Mouse (Mus musculus): ENCODE data around the gene Iqschfp. TPM values are rescaled to one million over a fixed set of nuclear protein-coding genes. Genes with fewer than 3 reads are reported as not detected.

The Iqschfp gene
- polyA plus RNA-seq, 1 experiment: 10.6 TPM

DNA sequence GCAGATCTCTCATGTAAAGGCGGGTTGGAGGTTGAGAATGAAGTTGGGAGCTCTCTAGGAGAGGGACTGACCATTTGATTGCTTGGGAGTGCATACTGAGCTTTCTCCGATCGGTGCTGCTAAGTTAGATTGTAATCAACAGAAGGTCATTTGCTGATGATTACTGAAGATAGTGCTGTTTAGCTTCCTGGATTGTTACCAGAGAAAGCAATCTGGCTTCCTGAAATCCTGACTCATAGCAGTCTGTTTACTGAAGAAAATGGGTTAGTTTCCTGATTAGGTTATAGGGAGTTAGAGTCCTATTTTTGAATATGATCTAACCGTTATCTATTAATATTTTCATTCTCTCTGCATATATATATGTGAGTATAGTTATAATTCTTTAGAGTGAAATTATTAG is 209.3 kb downstream of the Iqschfp start:
- Histone ChIP-seq H3K4me3 (ENCODE audit: insufficient read depth, low read length) (no peak overlapping the region), H3K27ac (ENCODE audit: insufficient read depth, low read length) (no peak overlapping the region), H3K4me1 (ENCODE audit: control insufficient read depth, insufficient read depth, low read length) (peaks cover 3% of the 10 kb centered on the region; the same call in 1 of the 2 replicates)
- no peak for TF ChIP-seq CTCF (IDR thresholded peaks at IDR 0.05; ENCODE audit: extremely low read depth, insufficient read depth, low read length)
- no peak for TF ChIP-seq POLR2A (IDR thresholded peaks at IDR 0.05; ENCODE audit: extremely low read depth, insufficient read depth, low read length)

DNA sequence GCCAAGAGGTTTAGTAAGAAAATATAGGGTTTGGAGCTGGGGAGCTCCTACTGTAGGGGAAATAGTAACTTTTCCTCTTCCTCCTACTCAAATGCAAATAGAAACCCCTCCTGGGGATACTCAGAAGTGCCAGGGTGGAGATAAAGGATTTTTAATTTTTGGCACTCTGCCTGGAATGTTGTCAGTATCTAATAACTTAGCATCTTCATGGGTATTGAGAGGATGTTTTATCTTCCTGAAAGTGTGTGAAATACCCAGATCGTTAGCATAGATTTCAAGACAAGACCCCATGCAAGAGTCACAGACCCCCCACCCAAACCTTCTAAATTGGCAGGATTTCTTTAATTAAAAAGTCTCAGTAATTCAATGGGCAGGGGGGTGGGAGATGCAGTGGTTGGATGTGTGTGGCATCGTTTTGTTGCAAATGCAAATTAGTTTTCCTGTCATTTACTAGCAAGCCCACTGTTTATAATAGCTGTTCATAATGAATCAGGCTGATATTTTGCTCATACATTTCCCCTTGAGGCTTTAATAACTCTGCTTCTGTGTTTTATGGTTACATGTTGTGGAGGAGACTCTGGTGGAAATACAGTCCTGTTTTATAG is 213.2 kb downstream of the Iqschfp start:
- Histone ChIP-seq H3K4me1 (ENCODE audit: control insufficient read depth, insufficient read depth, low read length) (no peaks in the 10 kb centered on the region; the same call in 1 of the 2 replicates), H3K4me3 (ENCODE audit: insufficient read depth, low read length) (no peak overlapping the region), H3K27ac (ENCODE audit: insufficient read depth, low read length) (no peak overlapping the region)
- no peak for TF ChIP-seq CTCF (IDR thresholded peaks at IDR 0.05; ENCODE audit: extremely low read depth, insufficient read depth, low read length)
- TF ChIP-seq POLR2A (IDR thresholded peaks at IDR 0.05; ENCODE audit: extremely low read depth, insufficient read depth, low read length): no peak

DNA sequence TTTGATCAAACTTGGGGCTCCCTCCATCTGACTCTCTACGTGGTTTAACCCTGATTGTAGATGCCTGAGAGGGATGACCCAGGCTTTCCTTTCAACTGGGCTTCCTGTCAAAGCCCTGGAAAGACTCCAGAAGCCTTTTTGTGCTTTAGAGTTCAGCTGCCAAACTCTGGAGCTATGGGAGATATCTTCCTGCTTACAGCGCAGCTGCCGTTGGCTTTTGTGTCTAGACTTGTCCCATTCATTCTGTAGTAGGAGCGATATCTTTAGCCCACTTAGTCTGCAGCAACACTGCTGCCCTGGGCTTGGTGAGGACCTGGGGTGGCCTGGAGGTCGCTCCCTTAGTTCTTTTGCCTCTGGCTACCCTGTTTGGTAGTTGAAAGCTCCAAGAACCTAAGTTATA is 229.3 kb downstream of the Iqschfp start:
- Histone ChIP-seq H3K4me1 (ENCODE audit: control insufficient read depth, insufficient read depth, low read length) (no peaks in the 10 kb centered on the region), H3K27ac (ENCODE audit: insufficient read depth, low read length) (no peak overlapping the region), H3K4me3 (ENCODE audit: insufficient read depth, low read length) (no peak overlapping the region)
- TF ChIP-seq POLR2A (IDR thresholded peaks at IDR 0.05; ENCODE audit: extremely low read depth, insufficient read depth, low read length) (no peak), CTCF (IDR thresholded peaks at IDR 0.05; ENCODE audit: extremely low read depth, insufficient read depth, low read length) (no peak)

DNA sequence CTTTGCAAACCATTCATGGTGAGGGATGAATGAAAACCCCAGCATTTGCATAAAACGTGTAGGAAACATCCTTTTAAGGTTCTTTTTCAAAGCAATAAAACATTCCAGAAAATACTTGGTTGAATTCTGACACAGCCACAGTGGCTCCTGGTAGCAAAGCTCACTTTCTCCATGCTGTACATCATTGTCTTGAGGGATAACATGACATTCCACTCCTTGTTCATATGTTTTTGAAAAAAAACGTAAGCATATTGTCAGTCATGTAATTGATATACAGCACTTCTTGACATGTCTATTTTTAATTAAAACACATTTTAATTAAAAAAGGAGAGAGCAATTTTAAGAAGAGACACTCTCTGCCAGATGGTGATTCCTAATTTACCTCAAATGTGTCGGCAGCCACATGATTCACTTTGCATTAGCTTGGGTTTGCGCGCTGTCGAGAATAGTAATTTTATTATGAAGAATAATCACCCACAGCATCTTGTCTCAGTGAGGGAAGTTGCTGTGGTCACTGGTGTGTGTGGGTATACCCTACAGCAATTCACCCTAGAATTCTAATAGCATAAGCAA is 234.3 kb downstream of the Iqschfp start:
- Histone ChIP-seq H3K4me3 (ENCODE audit: insufficient read depth, low read length) (no peak overlapping the region), H3K27ac (ENCODE audit: insufficient read depth, low read length) (no peak overlapping the region), H3K4me1 (ENCODE audit: control insufficient read depth, insufficient read depth, low read length) (no peaks in the 10 kb centered on the region)
- no peak for TF ChIP-seq CTCF (IDR thresholded peaks at IDR 0.05; ENCODE audit: extremely low read depth, insufficient read depth, low read length)
- TF ChIP-seq POLR2A (IDR thresholded peaks at IDR 0.05; ENCODE audit: extremely low read depth, insufficient read depth, low read length): no peak

DNA sequence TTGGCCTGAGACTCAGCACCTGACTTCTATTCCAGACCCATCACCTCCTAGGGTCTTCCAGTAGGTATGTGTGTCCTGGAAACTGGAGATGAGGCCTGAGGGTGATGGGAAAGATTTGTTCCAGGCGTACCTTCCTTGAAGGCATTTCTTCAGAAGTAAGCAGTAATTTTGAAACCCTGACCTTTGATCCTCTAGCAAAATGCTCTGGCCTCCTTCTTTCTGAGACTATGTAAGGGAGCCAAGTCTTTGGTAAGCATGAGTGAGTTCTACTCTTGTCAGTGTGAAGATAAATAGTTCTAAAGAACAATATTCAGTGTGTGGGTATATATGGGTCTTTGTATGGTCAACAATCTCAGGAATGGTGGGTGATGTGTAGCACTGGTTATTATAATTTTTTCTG is 238.4 kb downstream of the Iqschfp start:
- H3K27ac ChIP-seq (ENCODE audit: insufficient read depth, low read length): no peak overlapping the region
- TF ChIP-seq CTCF (IDR thresholded peaks at IDR 0.05; ENCODE audit: extremely low read depth, insufficient read depth, low read length) (no peak), POLR2A (IDR thresholded peaks at IDR 0.05; ENCODE audit: extremely low read depth, insufficient read depth, low read length) (no peak)
- H3K4me3 ChIP-seq (ENCODE audit: insufficient read depth, low read length): no peak overlapping the region
- no peaks in the 10 kb centered on the region for H3K4me1 ChIP-seq (ENCODE audit: control insufficient read depth, insufficient read depth, low read length)

DNA sequence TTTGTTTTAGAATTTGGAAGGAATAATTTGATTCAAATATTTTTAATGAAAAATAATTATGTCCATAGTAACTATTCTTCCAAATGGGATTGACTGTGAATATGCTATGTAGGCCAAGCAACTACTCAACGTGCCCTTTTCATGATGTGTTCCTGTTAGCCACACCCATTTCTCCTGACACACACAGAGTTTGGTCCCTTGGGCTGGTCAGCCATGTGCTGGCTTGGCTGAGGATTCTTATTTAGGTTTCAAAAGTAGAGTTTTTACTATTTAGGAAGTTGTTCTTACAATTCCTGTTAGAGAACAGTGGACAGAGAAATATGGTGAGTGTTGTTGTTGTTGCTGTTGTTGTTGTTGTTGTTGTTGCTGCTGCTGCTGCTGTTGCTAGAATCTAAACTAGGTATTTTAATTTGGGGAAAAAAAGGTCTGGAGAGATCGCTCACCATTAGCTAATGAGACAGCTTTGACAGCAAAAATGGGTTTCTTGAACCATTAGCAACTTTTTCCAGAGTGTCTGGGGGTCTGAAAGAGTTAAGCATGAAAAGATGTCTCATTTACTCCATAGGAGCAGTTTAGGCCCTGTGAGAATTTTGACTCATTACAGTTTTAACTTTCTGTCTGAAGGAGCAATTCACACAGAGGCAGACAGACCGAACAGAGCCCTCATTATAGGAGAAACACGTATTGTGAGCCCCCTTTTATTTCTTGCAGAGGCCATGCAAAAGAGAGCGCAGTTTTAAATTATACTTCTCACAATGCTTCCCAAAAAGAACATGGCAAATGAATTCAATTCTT is 247.0 kb downstream of the Iqschfp start:
- Histone ChIP-seq H3K27ac (ENCODE audit: insufficient read depth, low read length) (no peak overlapping the region), H3K4me1 (ENCODE audit: control insufficient read depth, insufficient read depth, low read length) (peaks cover 2% of the 10 kb centered on the region; the same call in 1 of the 2 replicates), H3K4me3 (ENCODE audit: insufficient read depth, low read length) (no peak overlapping the region)
- no peak for TF ChIP-seq POLR2A (IDR thresholded peaks at IDR 0.05; ENCODE audit: extremely low read depth, insufficient read depth, low read length)

DNA sequence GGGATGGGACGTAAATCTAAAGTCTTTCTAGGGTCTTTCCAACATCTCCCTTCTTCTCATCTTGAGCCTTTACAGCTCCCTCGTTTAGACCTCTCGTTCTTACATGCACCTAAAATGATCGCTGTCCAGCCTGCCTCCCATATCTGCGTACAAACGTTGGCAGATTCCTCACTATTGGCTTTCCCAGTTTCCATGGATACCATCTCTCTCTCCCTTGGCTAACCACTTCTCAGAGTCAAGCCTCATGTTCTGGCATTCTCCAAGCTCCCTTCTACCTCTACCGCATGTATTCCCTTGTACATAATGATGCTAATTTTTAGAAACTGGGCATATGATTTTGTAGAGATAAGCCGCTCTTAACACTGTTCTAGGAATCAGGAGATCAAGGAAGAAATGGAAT is 258.7 kb downstream of the Iqschfp start:
- TF ChIP-seq CTCF (IDR thresholded peaks at IDR 0.05; ENCODE audit: extremely low read depth, insufficient read depth, low read length) (no peak), POLR2A (IDR thresholded peaks at IDR 0.05; ENCODE audit: extremely low read depth, insufficient read depth, low read length) (no peak)
- H3K4me3 ChIP-seq (ENCODE audit: insufficient read depth, low read length): no peak overlapping the region

DNA sequence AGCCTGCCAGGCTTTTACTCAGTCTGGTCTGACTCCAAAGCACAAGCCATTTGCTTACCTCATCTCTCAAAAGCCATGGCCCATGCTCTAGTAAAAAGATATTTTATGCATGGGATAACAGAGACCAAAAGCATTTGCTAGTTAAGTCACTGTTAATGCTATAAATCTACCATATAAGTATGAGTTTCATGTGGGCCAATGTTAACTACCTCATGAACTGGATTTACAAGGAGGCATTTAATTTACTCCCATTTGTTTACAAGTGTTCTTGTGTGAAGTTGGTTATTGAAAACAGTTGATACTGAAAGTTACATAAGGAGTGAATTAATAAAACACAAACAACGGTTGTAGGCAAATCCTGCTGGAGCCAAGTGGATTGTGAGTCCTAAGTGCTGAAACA is 268.1 kb downstream of the Iqschfp start:
- H3K27ac ChIP-seq (ENCODE audit: insufficient read depth, low read length): no peak overlapping the region
- TF ChIP-seq POLR2A (IDR thresholded peaks at IDR 0.05; ENCODE audit: extremely low read depth, insufficient read depth, low read length): no peak
- TF ChIP-seq CTCF (IDR thresholded peaks at IDR 0.05; ENCODE audit: extremely low read depth, insufficient read depth, low read length): no peak
- H3K4me1 ChIP-seq (ENCODE audit: control insufficient read depth, insufficient read depth, low read length): no peaks in the 10 kb centered on the region
- no peak overlapping the region for H3K4me3 ChIP-seq (ENCODE audit: insufficient read depth, low read length)

More for the DNA sequence above, 258.7 kb downstream of the Iqschfp start:
- Histone ChIP-seq H3K4me1 (ENCODE audit: control insufficient read depth, insufficient read depth, low read length) (peaks cover 2% of the 10 kb centered on the region; the same call in 1 of the 2 replicates), H3K27ac (ENCODE audit: insufficient read depth, low read length) (no peak overlapping the region)

DNA sequence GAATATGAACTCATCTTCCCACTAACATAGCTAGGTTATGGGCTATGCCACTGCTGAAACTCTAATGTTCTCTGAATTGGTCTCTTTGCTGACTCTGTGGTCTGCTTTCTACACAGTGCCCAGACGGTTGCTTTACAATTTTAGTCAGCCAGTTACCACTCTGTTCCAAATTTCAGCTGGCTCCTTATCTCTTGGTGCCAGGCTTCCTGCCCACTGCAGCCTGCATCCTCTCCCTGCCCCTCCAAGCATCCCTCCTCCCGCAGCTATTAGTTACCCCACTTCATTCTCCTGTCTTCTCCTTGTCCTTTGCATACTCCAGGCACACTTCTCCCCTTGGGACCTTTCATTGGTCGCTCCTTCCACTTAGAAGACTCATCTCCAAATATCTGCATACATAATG is 268.7 kb downstream of the Iqschfp start:
- no peak overlapping the region for H3K4me3 ChIP-seq (ENCODE audit: insufficient read depth, low read length)
- H3K4me1 ChIP-seq (ENCODE audit: control insufficient read depth, insufficient read depth, low read length): no peaks in the 10 kb centered on the region
- TF ChIP-seq CTCF (IDR thresholded peaks at IDR 0.05; ENCODE audit: extremely low read depth, insufficient read depth, low read length) (no peak), POLR2A (IDR thresholded peaks at IDR 0.05; ENCODE audit: extremely low read depth, insufficient read depth, low read length) (no peak)
- no peak overlapping the region for H3K27ac ChIP-seq (ENCODE audit: insufficient read depth, low read length)

DNA sequence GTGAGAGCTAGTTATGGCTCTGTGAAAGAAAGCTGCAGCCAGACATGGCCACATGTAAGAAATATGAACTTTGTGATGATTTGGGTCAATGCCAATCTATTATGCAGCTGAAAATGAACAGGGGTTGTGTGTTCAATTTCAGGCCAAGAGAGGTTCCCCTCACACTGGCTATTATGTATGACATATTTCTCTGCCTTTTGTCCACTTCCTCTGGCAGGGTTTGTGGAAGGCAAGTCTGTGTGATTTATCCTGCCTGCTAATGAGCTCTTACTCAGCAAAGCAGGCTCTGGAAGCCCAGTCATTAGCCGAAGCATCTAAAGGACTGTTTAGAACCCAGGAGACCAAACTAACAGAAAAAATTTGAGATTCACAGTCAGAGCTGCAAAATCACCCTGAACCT is 286.2 kb downstream of the Iqschfp start:
- Histone ChIP-seq H3K27ac (ENCODE audit: insufficient read depth, low read length) (no peak overlapping the region), H3K4me3 (ENCODE audit: insufficient read depth, low read length) (no peak overlapping the region), H3K4me1 (ENCODE audit: control insufficient read depth, insufficient read depth, low read length) (no peaks in the 10 kb centered on the region)
- TF ChIP-seq CTCF (IDR thresholded peaks at IDR 0.05; ENCODE audit: extremely low read depth, insufficient read depth, low read length) (no peak), POLR2A (IDR thresholded peaks at IDR 0.05; ENCODE audit: extremely low read depth, insufficient read depth, low read length) (no peak)

Data from cortical plate, adult 2 months (tissue).